Mouse (Mus musculus) ovary, postnatal 36 days (tissue): ENCODE data around the gene Olfr659.
A peak's percentile ranks its signal among the peaks of the same experiment; 100 is the strongest.

Source experiments
- DNase-seq: peaks from one replicate; pipeline ENCODE4 v3.0.0; 2022; ENCODE audit warnings: low spot score, mixed read lengths

Olfr659 gene

GRCm38 (mm10) chr7:104666453-104666852 is at the start of gene Olfr659:
Olfr659 (plus strand) TSS chr7:104666753.
- DNase-seq = no peak

GRCm38 (mm10) chr7:104624494-104624893 is 42.1 kb upstream of the Olfr659 start, which contains the start of gene Olfr657:
Olfr657 (plus strand) TSS chr7:104624794.
- DNase-seq = no peak

- DNase-seq = peak; percentile 15
Measured at GRCm38 (mm10) chr7:104646841-104647482, 19.6 kb upstream of the Olfr659 start, which contains the start of gene Olfr658. Olfr658 (minus strand) TSS chr7:104647305.

- DNase-seq = no peak
Measured at GRCm38 (mm10) chr7:104686201-104686600, 19.6 kb downstream of the Olfr659 start, which contains the start of gene Olfr661. Olfr661 (plus strand) TSS chr7:104686501.
